Mouse (Mus musculus): Measurements from ENCODE around the gene Syn3. TPM values are rescaled to one million over a fixed set of nuclear protein-coding genes. Genes with fewer than 3 reads are reported as not detected.
"Not testable (repeated sequence)": the region's sequence is repeated elsewhere in the genome, so short reads cannot be mapped to it uniquely, and the experiment has no call there.

Syn3 gene
- total RNA-seq, 1 experiment from 2014 or later = 2.3 TPM

DNA sequence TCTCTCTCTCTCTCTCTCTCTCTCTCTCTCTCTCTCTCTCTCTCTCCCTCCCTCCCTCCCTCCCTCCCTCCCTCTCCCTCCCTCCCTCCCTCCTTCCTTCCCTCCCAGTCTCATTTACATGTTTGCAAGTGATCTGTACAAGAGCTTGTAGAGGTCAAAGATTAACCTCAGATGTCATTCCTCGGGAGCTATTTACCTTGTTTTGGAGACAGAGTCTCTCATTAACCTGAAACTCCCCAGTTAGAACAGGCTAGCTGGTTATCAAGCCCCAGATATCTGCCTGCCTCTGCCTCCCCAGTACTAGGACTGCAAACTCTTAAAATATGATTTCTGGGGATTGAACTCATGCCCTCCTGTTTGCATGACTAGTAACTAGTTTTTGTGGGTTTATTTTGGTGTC is 348.6 kb downstream of the Syn3 start:
- no peak for DNase-seq

DNA sequence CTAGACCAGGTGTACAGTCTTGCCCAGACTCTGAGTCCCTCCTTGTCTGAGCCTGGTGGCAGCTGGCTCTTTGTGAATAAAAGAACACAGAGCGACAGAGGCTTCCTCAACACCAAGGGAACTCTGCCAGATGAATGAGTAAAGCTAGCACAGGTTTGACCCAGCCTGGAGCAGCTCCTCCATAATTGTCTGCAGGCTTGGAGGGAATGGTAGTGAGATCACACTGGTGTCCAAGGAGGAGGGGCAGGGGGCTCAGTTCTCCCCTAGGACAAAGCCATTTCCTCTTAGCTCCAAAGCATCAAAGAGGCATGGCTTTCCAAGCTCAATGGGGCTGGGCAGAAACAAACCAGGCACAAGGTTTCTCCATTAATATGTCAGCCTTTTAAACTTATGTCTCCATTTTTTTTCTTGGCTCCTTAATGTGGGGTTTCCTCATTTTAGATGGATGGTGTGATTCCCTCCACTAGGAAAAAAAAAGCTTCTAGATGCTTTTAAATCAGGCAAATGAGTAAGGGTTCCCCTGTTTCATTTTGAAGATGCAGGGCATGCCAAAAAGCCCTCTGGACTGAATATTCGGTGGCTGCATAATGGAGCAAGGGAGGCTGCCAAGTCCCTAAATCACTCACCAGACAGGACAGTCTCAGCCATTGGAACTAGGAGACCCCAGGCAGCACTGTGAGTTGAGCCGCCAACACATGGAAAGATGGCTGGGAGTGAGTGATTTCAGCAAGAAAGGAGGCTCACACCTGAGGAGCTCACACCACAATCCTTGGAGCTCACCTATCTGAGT is 349.5 kb downstream of the Syn3 start:
- DNase-seq = no peak

DNA sequence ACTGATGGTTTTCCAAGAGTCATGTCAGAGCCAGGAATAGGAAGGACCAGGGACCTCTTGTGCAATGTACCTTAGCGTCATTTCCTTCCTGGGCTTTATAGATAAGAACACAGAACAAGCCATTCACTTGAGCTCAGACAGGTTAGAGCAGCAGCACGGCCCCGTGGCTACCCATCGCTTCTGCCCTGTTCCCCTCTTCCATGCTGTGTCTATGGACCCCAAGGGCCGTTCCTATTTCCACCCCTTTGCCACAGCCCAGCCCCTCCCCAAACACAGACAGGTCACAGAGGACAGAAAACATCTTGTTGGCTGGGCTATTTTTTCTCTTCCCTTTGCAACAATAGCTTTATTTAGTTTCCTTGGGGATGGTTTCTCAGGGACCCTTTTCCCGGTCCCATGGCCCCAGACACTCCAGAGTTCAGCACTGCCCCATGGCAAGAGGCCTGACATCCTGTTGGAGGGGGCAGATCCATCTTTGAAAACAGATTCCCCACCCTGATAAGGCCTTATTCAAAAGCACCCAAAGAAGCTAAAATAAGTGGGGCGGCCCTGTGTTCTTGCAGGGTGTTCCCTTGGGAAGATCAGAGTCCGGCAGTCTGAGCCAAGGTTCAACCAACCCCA is 359.5 kb downstream of the Syn3 start:
- DNase-seq = peak; percentile 42

DNA sequence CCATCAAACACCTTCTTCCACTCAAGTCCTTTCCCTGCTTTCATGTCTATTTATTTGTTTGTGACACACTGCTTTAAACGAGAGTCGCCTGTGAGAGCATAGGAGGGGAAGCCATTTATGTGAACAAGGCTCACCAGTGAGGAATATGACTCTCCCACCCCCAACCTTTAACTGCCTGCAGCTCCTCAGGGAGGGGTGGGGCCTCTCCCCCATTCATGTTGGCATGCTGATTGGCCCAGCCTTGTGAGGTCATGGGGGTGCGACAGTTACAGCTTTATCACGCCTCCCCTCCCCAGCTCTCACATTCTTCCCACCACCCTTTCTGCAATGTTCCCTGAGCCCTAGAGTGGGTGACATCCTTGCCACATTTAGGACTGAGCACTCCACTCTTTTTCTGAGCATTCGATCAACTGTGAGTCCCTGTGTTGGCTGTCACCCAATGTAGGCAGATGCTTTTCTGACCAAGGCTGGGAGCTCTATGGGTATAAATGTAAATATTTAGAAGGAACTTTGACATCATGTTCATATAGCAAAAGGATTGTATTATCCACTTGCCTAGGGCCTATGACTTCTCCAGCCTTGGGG is 361.0 kb downstream of the Syn3 start:
- DNase-seq = no peak

DNA sequence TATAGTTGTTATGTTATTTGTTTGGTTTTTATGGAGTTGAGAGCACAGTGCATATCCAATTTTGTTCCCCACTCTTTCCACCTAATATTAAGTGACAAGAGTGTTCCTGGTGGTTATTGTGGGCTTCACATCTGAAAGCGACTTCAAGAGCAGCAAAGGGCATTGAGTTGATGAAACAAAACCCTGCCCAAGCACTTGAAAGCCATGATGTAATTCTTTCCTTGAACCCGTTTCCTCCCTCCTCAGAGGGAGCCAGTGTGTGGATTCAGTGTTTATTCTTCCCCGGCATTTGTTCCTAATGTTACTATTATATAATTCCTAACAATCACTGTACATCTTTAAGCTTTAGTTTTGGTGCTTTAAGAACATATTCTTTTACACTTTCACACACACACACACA is 361.6 kb downstream of the Syn3 start:
- no peak for DNase-seq

DNA sequence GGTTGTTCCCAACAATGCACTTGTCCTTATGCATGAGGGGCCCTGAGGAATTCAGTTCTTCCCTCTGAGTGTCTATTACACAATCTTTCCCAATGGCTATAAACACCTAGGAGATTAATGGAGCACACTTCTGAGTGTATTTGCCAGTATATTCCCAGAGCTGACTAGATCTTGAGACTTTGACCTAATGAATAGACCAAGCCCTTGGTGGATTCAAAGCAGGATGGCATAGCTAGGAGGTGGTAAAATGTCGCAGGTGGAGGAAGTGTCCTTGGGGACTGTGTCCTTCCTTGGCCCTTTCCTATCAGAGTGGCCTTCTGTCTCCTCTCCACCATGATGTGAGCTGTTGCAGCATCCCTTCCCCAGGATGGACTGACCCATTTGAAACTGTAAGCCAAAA is 362.4 kb downstream of the Syn3 start:
- no peak for DNase-seq

DNA sequence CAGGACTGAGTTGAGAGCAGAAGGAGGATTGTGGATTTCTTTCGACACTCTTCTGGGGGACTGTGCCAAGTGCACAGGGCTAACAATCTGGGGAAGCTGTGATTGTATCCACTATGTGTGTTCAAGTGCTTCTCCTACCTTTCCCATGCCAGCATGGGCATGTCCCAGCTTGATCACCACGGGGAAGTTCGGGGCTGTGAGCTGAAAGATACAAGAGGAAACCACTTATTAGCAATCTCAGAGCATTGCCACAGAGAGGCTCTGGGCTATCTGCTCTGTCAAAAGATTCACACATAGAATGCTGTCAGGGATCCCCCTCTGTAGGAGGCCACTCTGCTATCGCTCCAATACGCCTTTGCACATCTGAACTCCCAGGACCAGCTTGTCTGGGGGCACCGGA is 363.8 kb downstream of the Syn3 start:
- no peak for DNase-seq

DNA sequence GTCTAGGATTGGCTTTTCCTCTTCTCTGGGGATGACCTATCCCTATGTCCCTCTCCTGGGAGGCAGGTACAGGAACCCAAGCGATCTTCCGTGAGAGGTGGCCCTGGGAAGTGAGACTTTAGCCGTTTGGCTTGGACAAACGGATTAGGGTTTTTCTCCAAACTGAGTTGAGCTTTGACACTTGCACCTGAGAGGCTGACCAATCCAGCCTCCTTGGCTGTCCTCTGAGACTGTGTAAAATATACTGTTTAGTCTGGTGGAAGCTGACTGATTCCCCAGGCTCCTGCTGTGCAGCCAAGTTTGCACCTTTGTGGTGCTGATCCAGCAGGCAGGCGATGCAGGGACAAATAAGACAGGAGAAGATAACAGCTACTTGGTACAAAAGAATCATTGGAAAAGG is 364.4 kb downstream of the Syn3 start:
- DNase-seq = no peak

DNA sequence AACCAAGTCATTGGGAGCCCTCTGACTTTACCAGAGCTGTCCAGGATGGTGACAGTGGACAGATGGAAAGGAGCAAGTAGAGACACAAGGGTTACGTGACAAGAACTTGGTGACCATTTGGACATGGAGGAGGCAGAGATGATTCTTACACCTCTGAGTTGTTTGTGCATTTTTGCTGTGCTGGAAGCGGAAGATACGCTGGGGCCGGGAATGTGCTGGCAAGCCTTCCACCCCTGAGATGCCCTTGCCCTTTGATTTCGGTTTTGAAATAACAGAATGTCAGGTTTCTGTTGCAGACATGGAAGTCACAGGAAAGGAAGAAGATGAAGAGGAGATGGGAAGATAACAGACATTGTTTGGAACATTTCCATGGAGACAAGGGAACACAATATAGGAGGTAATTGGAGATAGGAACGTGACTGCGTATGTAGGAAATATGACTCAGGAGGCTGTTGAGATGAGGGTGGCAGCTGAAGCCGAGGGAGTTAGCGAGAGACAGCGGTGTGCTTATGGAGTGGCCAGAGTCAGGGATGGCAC is 366.2 kb downstream of the Syn3 start:
- peak; percentile 18 for DNase-seq

DNA sequence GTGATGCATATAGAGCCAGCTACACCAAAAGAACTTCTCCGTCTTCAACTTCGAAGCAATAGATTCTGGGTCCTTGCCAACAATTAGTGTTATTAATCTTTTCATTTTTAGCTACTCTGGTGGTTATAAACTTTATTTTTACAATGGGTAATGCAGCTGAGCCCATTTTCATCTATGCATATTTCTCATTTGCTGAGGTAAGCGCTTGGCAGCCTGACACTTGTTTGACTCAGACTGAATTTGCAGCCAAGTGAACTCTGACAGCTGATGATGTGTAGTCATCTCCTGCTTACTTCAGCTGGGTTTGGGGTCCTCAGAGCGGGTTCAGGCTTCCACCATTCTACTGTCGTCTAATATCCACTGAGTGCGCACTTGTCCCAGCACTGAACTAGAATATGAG is 369.6 kb downstream of the Syn3 start:
- DNase-seq = no peak

DNA sequence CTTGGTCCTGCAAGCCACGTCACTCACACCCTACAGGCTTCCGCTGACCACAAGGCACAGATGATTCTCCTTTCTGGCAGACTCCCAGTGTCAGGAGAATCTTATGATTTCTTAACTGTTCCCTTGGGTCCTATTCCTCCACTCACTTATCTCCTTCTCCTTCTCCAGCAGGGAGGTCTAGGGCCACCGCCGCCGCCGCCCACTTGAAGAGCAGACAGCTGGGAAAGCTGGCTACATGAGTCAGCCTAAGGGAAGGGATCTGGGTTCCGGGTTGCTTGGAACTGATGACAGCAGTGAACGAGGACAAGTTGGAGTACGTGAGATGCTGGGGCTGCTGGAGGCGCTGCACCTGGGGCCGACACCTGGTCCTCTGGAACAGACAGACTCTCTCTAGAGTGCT is 372.2 kb downstream of the Syn3 start:
- peak; percentile 13 for DNase-seq

DNA sequence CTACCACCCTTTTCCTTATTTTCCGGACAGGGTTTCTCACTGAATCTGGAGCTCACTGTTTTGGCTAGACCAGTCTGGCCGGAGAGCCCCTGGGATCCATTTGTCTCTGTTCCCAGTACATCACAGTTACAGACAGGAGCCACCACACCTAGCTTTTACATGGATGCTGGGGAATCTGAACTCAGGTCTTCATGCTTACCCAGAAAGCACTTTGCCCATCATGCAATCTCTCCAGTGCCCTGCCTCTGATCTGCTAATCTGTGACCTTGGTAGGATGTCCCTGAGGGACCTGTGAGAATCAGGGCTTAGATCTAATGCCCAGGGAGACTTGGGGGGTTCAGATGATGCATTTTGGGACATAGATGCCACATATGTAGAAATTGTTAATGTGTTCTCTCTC is 373.3 kb downstream of the Syn3 start:
- no peak for DNase-seq

DNA sequence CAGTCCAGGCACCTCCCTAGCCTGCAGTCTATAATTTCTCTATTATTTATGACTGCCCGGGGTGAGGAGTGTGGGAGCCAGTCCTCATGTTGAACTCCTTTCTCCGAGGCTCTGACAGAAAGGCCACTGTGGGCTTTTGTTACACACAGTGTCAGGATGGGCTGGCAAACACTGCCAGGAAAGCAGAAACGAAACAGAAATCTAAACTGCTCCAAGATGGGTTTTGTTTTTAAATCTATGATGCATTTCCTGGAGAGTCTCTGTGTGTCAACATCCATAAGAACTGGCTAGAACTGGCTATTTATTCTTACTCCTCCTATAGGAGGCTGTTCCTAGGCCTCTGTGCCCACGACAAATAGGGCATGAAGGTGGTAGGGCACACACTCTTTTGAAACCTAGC is 374.6 kb downstream of the Syn3 start:
- peak; percentile 19 for DNase-seq

DNA sequence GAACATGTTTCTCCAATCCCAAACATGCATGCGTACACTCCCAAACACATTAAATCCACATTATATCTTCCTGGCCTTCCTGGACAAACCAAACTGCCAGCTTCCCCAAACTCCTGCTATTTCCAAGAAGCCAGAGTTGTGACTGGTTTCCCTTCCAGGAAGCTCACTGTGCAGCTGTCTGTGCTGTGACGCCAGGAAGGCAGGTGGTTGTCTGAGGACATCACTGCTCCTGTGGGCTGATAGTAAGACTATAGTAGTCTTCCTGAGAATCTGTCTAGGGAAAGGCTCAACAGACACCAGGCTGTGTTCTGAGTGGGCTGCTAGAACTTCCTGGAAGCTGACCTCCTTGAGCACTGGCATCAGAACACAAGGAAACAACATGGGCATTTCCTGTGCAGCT is 375.5 kb downstream of the Syn3 start:
- peak; percentile 14 for DNase-seq

DNA sequence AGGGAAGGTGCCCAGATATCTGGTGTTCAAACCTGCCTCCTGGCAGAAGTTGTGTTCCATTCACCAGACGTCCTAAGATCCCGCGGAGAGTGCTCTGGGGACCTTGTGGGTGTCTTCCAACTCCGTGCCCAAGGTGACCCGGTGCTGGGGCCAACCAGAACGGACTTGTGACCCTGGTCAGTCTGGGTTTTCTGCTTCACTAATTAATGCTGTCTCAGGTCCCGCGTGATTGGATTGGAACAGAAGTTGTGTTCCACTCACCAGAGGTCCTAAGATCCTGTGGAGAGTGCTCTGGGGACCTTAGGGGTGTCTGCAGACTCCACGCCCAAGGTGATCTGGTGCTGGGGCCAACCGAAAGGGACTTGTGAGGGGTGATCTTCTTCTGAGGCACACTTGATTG is 376.2 kb downstream of the Syn3 start:
- DNase-seq = not testable (repeated sequence)

DNA sequence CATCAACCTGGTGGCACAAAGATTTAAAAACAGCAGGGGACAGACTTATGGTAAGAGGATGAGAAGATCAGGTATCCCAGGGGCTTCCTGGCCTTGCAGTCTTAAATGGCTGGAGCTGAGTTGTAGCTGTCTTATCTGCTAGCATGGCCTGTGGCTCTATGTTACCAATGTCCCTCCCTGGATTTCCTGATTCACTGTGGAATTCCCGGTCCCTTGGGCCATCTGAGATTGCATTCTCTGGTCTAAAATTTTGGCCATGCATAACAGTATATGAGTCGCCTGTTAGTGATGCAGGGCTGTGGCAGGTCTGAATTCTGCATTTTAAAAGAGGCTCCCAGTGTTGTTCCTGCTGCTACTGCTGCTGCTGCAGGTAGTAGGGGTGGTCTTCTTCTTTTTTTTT is 382.4 kb downstream of the Syn3 start:
- DNase-seq = no peak

DNA sequence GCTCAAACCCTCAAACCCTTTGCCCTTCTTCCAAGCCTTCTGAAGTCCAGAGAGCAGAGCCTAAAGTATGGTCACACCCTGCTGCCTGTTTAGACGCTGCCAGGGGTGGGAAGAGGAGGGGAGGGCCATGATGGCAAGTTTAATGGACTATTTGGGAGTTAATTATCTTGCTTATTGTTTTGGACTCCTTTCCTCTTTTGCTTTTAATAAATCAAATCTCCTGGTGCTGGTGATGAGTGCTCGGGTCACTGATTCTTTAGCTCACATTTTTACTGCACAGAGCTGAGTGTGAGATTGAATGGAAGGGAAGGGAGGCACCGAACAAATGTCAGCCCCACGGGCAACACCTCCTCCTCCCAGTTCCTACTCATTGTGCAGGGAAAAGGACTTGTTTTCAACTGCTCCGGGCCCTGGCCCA is 384.3 kb downstream of the Syn3 start:
- DNase-seq = no peak

DNA sequence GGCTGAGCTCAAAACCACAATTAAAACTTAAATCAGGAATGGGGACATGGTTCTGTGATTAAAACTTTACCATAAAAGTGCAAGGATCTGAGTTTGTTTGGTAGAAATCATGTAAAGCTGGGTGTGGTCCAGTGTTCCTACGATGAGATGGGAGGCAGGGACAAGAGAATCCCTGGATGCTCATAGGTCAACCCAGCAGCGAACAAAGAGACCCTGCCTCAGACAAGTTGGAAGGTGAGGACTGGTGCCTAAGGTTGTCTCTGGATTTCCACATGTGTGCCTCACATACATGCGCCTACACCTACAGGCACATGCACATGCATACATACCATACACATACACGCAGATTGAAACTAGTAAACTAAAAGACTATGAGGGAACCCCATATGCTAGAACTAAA is 389.9 kb downstream of the Syn3 start:
- no peak for DNase-seq

DNA sequence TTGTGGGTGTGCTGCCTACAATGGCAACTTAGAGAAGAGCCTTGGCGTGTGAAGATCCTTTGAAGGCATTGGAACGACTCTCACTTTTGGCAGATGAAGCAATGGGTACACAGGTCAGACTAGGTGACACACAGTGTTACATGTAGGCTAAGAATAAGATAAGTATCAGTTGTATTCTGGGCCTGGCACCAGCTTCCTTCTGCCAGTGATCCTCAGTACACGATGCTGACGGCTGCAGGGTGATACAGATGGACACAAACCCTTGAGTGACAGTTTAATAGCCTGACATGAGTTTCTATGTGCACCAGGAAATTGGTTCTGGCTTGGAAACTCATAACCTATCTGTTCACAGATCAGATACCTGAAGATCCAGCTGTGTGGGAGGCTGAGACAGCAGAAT is 391.0 kb downstream of the Syn3 start:
- DNase-seq = no peak

DNA sequence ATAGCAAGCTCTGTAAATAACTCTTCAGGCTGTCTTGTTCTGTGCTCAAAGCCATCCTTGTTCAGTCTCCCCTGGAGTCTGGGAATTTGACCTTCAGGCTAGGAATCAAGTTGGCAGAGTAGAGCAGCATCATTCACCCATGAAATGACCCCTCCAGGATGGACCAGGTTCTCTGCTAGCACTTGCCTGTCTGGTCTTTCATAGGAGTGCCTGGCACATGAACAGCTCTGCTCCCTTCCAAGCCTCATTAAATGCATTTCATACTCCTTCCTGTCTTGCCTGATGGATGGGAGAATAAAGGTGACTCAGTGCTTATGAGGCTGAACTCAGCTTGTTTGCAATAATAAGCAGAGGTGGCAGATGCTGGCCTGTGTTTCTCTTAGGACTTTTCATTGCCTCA is 394.7 kb downstream of the Syn3 start:
- DNase-seq = peak; percentile 7

DNA sequence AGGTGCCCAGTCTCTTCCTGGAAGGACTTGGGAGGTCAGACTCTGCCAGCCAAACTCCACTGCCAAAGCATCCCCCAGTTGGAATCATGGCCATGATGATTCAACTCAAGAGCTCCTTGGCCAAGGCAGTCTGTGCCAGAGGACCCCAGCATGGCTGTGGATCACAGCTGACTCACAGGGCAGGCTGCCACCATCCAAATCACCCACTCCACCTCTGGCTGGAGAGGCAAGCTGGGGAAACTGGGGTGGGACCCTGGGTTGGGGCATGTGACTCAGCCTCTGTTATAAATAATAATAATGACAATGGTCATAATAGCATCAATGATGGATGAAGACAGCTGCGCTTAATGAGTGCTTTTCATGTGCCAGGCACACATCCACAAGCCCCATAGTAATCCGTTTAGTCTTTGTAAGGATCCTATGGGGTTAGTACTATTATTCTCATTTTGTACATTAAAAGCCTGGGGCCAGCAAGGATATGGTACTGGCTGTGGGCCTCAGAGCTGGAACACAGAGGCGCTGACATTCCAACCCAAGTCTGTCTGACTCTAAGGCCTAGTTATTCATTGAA is 398.3 kb downstream of the Syn3 start:
- peak; percentile 17 for DNase-seq

DNA sequence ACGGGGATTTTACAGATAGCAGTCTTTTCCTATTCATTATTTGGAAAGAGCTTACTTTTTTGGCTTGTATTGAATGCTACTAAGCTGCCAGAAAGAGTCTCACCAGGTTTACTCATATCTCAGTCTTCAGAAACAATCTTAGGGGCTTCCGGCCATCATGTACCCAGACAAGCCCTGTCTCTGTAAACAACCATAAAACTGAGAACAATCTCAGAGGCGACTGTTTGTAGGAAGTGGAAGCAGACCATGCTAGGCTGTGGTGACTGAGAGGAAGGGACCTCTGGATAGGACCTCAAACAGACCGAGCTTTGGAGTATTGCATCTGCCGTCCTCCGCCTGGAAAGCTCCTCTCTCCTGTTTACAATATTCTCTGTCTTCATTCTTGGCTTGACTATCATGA is 400.3 kb downstream of the Syn3 start:
- no peak for DNase-seq
